Mouse (Mus musculus) spleen, adult 12 weeks (tissue): ENCODE measurements at regions not wholly inside any gene's neighbourhood (a gene's known extent, or its start where the extent isn't known, plus 50 kb on each side); places are given as distances from the start of the nearest gene placed in this dataset.

Experiments used
- DNase-seq: peaks from one replicate; pipeline ENCODE4 v3.0.0; 2022; ENCODE audit warnings: low spot score

GRCm38 (mm10) chr1:73214305-73214946, 198.7 kb upstream of the Tnp1 start:
- no peak for DNase-seq

- no peak for DNase-seq
Measured at GRCm38 (mm10) chr1:73207421-73207820, 191.7 kb upstream of the Tnp1 start.

GRCm38 (mm10) chr1:73205788-73206187, 190.1 kb upstream of the Tnp1 start:
- DNase-seq, result no peak

GRCm38 (mm10) chr1:73200112-73200511, 184.4 kb upstream of the Tnp1 start:
- no peak for DNase-seq

GRCm38 (mm10) chr1:73190832-73191231, 175.1 kb upstream of the Tnp1 start:
- no peak for DNase-seq

- no peak for DNase-seq
Measured at GRCm38 (mm10) chr1:73188796-73189195, 173.1 kb upstream of the Tnp1 start.

- DNase-seq, result no peak
Measured at GRCm38 (mm10) chr1:73184477-73184876, 168.8 kb upstream of the Tnp1 start.

GRCm38 (mm10) chr1:73178810-73179209, 163.1 kb upstream of the Tnp1 start:
- no peak for DNase-seq

GRCm38 (mm10) chr1:73177076-73177475, 161.4 kb upstream of the Tnp1 start:
- no peak for DNase-seq

- DNase-seq, result no peak
Measured at GRCm38 (mm10) chr1:73170668-73171008, 154.9 kb upstream of the Tnp1 start.

- no peak for DNase-seq
Measured at GRCm38 (mm10) chr1:73169929-73170667, 154.4 kb upstream of the Tnp1 start.

GRCm38 (mm10) chr1:73169077-73169869, 153.6 kb upstream of the Tnp1 start:
- no peak for DNase-seq

- no peak for DNase-seq
Measured at GRCm38 (mm10) chr1:73160199-73160598, 144.5 kb upstream of the Tnp1 start.

GRCm38 (mm10) chr1:73159405-73159976, 143.8 kb upstream of the Tnp1 start:
- DNase-seq, result no peak

GRCm38 (mm10) chr1:73153438-73154097, 137.9 kb upstream of the Tnp1 start:
- no peak for DNase-seq

GRCm38 (mm10) chr1:73149926-73150325, 134.2 kb upstream of the Tnp1 start:
- no peak for DNase-seq

- DNase-seq, result no peak
Measured at GRCm38 (mm10) chr1:73142845-73143244, 127.1 kb upstream of the Tnp1 start.

- DNase-seq, result no peak
Measured at GRCm38 (mm10) chr1:73140557-73141345, 125.0 kb upstream of the Tnp1 start.

GRCm38 (mm10) chr1:73130215-73130861, 114.6 kb upstream of the Tnp1 start:
- DNase-seq, result no peak

GRCm38 (mm10) chr1:73123012-73123411, 107.3 kb upstream of the Tnp1 start:
- DNase-seq, result no peak

- no peak for DNase-seq
Measured at GRCm38 (mm10) chr1:73118661-73119060, 103.0 kb upstream of the Tnp1 start.
